Mouse (Mus musculus): Measurements from ENCODE around the gene Pik3r1. TPM values are rescaled to one million over a fixed set of nuclear protein-coding genes. Genes with fewer than 3 reads are reported as not detected.

The Pik3r1 gene
- polyA plus RNA-seq, 1 experiment from 2014 or later = 51.3 TPM

DNA sequence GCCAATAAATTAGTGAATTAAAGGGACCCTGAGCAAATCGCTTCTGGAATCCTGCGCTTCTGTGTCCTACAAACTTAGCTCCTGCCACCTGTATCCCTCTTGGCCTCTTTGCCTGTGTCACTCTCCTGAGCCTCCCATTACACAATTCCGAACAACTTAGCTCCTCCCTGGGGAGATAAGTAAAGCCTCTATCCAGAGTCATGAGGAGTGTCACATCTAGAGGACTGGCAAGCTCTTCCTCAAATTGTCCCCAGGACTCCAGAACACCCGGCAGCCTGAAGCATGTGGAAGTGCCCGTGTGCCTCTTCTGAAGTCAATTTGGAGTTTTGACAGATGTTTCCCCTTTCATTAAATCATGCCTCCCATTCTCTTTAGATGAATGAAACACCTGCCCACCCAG is 6.4 kb downstream of the Pik3r1 start:
- H3K4me1 ChIP-seq (ENCODE audit: control insufficient read depth, insufficient read depth, low read depth, low read length) = peaks cover 38% of the 10 kb centered on the region
- no peak overlapping the region for H3K4me3 ChIP-seq (ENCODE audit: low read length)
- no peak for ATAC-seq
- no peaks in the 10 kb centered on the region for H3K36me3 ChIP-seq (ENCODE audit: control insufficient read depth, insufficient read depth, low read length)
- no peak overlapping the region for H3K27ac ChIP-seq (ENCODE audit: low read depth, low read length)
- no peaks in the 10 kb centered on the region for H3K27me3 ChIP-seq (replicated peaks; ENCODE audit: control insufficient read depth, insufficient read depth, low read length)
- no peak overlapping the region for H3K9ac ChIP-seq (ENCODE audit: low read depth, low read length)
- no peaks in the 10 kb centered on the region for H3K9me3 ChIP-seq (ENCODE audit: control insufficient read depth, low read length)
- no peak overlapping the region for H3K4me2 ChIP-seq (ENCODE audit: low read length)
- 65% methylated on average over 5 of the region's 5 CpGs for WGBS

DNA sequence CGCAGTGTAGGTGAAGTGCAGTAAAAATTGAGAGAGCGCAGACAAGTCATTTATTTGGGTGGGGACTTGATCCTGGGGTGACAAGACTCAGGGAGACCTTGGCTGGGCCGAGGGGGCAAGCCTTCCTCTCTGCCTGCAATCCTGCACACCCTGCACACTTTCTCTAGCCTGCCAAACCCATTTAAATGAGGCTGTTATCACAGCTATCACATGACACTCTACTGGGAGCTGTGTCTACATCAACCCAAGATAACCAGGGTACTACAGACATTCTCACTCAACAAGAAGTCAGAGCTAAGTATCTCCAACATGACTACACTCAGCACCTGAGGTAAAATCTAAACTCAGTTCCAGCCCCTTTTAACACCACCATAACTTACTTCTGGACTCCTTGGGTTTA is 7.1 kb downstream of the Pik3r1 start:
- Histone ChIP-seq H3K4me1 (ENCODE audit: control insufficient read depth, insufficient read depth, low read depth, low read length) (peaks cover 32% of the 10 kb centered on the region), H3K27ac (ENCODE audit: low read depth, low read length) (no peak overlapping the region), H3K36me3 (ENCODE audit: control insufficient read depth, insufficient read depth, low read length) (no peaks in the 10 kb centered on the region), H3K4me2 (ENCODE audit: low read length) (no peak overlapping the region; the same call in 1 of the 2 replicates), H3K4me3 (ENCODE audit: low read length) (no peak overlapping the region), H3K9ac (ENCODE audit: low read depth, low read length) (no peak overlapping the region), H3K27me3 (replicated peaks; ENCODE audit: control insufficient read depth, insufficient read depth, low read length) (no peaks in the 10 kb centered on the region), H3K9me3 (ENCODE audit: control insufficient read depth, low read length) (no peaks in the 10 kb centered on the region)
- ATAC-seq = no peak
- WGBS = 89% methylated on average over 3 of the region's 3 CpGs

DNA sequence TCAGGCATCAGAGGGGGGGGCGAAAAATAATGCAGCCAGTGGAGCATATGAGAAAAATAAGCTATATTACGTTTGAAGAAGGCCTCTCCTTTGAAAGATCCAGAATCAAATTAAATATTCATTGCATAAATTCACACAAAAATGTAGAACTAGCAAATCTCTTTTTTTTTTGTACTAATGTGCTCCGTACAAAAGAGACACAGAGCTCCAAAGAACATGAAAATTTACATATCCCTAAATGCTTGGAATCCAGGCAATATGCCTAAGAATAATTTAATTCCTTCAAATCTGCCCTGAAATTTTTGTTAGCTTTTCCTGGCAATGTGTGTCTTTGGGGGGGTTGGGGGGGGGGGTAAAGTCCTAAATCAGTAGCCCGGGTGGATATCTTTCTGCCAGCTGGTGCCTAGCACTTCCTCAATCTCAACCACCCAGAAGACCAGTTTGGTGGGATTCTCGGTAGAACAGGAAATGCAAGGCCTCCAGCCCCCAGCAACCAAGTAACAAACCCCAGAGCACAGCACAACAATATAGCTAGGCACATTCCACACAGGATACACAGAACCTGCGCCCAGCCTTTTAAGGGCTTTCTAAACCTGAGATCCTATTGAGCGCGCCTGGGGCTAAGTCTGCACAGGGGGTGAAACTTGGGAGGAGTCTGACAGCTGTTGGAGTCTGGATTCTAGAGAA is 7.9 kb downstream of the Pik3r1 start:
- 0 out of 2 replicates have a peak overlapping the region, but pooled peaks have one; percentile 30 for H3K27ac ChIP-seq (ENCODE audit: low read depth, low read length)
- 57% methylated on average over 8 of the region's 8 CpGs for WGBS

DNA sequence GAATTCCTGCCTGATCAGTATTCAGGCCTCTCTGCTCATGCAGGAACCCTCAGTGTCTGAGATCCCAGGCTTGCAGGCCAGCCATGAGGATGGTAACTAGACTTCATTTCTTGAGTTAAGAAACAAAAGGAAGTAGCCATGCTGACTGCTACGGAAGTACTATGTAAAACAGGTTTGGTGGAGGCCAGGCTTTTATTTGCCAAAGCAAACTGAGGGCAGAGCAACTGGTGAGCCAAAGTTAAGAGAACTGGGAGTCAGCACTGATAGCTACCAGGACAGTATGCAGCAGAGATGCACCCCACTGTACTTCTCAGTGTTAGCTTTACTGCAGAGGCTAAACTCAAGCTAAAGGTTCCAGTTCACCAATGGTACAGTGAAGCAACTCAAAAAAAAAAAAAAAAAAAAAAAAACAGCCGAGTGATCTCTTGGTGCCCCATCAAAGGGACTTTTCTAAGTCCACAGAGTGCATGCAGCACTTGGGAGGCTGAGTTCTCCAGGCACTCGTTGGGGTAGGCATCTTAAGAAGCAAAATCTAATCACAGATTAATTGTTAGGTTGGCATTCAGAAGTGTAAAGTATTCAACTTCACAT is 8.6 kb downstream of the Pik3r1 start:
- H3K9ac ChIP-seq (ENCODE audit: low read depth, low read length) = no peak overlapping the region
- H3K27ac ChIP-seq (ENCODE audit: low read depth, low read length) = no peak overlapping the region
- no peaks in the 10 kb centered on the region for H3K9me3 ChIP-seq (ENCODE audit: control insufficient read depth, low read length)
- H3K27me3 ChIP-seq (replicated peaks; ENCODE audit: control insufficient read depth, insufficient read depth, low read length) = no peaks in the 10 kb centered on the region
- no peak overlapping the region for H3K4me2 ChIP-seq (ENCODE audit: low read length)
- peaks cover 21% of the 10 kb centered on the region for H3K4me1 ChIP-seq (ENCODE audit: control insufficient read depth, insufficient read depth, low read depth, low read length)
- no peak overlapping the region for H3K4me3 ChIP-seq (ENCODE audit: low read length)
- ATAC-seq = no peak
- H3K36me3 ChIP-seq (ENCODE audit: control insufficient read depth, insufficient read depth, low read length) = no peaks in the 10 kb centered on the region
- 20% methylated on average over 3 of the region's 3 CpGs for WGBS

More for the DNA sequence above, 7.9 kb downstream of the Pik3r1 start:
- Histone ChIP-seq H3K36me3 (ENCODE audit: control insufficient read depth, insufficient read depth, low read length) (no peaks in the 10 kb centered on the region), H3K9me3 (ENCODE audit: control insufficient read depth, low read length) (no peaks in the 10 kb centered on the region), H3K4me3 (ENCODE audit: low read length) (no peak overlapping the region), H3K4me2 (ENCODE audit: low read length) (peak overlapping the region; percentile 8; the same call in 1 of the 2 replicates), H3K4me1 (ENCODE audit: control insufficient read depth, insufficient read depth, low read depth, low read length) (peaks cover 24% of the 10 kb centered on the region), H3K27me3 (replicated peaks; ENCODE audit: control insufficient read depth, insufficient read depth, low read length) (no peaks in the 10 kb centered on the region), H3K9ac (ENCODE audit: low read depth, low read length) (no peak overlapping the region)
- ATAC-seq = no peak

DNA sequence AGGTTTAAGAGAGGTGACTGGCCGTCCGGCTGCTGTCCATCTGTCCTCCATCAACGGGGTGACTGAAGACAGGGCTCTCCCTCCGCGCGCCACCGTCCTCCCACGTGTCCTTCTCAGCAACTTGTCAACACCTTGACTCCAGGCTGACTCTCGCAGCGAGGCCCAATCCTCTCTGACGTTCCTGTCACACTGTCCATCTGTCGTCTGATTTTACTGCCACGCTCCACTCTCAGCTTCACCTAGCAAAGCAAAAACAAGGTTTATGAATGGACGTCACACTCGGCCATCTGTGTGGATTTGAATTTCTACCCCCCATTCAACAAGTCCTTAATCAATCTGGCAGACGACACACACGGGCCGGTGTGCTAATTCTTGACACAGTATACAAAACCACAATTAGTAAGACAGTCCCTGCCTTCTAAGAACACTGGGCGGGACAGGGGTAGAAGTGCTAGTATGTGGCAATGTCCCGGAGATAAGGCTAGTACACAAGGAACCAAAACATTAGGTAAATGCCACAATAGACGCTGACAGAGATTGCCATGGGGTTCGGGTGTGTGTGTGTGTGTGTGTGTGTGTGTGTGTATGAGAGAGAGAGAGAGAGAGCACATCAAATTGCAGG is 10.1 kb downstream of the Pik3r1 start:
- Histone ChIP-seq H3K27me3 (replicated peaks; ENCODE audit: control insufficient read depth, insufficient read depth, low read length) (no peaks in the 10 kb centered on the region), H3K4me1 (ENCODE audit: control insufficient read depth, insufficient read depth, low read depth, low read length) (peaks cover 16% of the 10 kb centered on the region), H3K27ac (ENCODE audit: low read depth, low read length) (no peak overlapping the region), H3K36me3 (ENCODE audit: control insufficient read depth, insufficient read depth, low read length) (no peaks in the 10 kb centered on the region), H3K9me3 (ENCODE audit: control insufficient read depth, low read length) (no peaks in the 10 kb centered on the region), H3K4me3 (ENCODE audit: low read length) (no peak overlapping the region), H3K9ac (ENCODE audit: low read depth, low read length) (no peak overlapping the region), H3K4me2 (ENCODE audit: low read length) (no peak overlapping the region)
- 70% methylated on average over 22 of the region's 22 CpGs for WGBS
- ATAC-seq = no peak

DNA sequence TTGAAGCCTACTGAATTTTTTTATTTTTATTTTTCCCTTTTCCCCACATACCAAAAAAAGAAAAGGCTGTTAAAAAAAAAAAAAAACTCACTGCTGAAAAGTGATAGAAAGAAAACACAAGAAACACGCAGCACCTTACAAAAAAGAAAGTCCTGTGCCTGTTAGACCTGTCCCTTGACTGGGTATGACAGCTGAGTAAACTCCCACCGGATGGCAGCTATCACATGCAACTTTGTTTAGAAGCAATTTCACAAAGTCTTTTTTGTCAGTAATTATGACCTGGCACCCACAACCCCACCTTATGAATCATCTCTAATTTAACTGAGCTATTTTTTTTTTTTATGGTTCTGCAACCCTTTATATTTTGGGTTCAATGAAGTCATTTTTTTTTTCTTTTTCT is 12.8 kb downstream of the Pik3r1 start:
- no peaks in the 10 kb centered on the region for H3K27me3 ChIP-seq (replicated peaks; ENCODE audit: control insufficient read depth, insufficient read depth, low read length)
- no peak overlapping the region for H3K4me3 ChIP-seq (ENCODE audit: low read length)
- H3K9me3 ChIP-seq (ENCODE audit: control insufficient read depth, low read length) = no peaks in the 10 kb centered on the region
- H3K9ac ChIP-seq (ENCODE audit: low read depth, low read length) = no peak overlapping the region
- H3K36me3 ChIP-seq (ENCODE audit: control insufficient read depth, insufficient read depth, low read length) = no peaks in the 10 kb centered on the region
- WGBS = 84% methylated on average over 2 of the region's 2 CpGs
- H3K27ac ChIP-seq (ENCODE audit: low read depth, low read length) = no peak overlapping the region
- H3K4me1 ChIP-seq (ENCODE audit: control insufficient read depth, insufficient read depth, low read depth, low read length) = peaks cover 5% of the 10 kb centered on the region
- no peak overlapping the region for H3K4me2 ChIP-seq (ENCODE audit: low read length)
- ATAC-seq = no peak

DNA sequence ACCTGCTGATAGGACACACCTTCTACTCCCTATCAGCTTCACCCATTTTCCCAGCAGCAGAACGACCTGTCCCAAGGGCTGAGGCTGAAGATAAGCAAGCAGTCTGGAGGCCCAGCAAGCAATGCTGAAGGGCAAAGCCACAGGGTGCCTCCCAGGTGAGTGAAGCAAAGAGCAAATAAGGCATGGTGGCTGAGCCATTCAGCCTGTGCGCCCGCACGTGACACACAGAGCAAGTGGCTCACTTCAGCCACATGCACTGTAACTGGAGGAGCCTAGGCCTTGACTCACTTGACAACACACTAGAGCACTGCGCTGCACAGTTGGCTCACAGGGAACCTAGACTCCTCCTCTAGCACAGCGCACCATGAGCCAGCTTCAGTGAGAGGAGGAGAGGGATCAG is 14.4 kb downstream of the Pik3r1 start:
- H3K4me3 ChIP-seq (ENCODE audit: low read length) = no peak overlapping the region
- H3K27ac ChIP-seq (ENCODE audit: low read depth, low read length) = no peak overlapping the region
- H3K4me2 ChIP-seq (ENCODE audit: low read length) = no peak overlapping the region
- no peak overlapping the region for H3K9ac ChIP-seq (ENCODE audit: low read depth, low read length)
- no peaks in the 10 kb centered on the region for H3K36me3 ChIP-seq (ENCODE audit: control insufficient read depth, insufficient read depth, low read length)
- H3K4me1 ChIP-seq (ENCODE audit: control insufficient read depth, insufficient read depth, low read depth, low read length) = peaks cover 3% of the 10 kb centered on the region
- WGBS = 78% methylated on average over 6 of the region's 6 CpGs
- H3K9me3 ChIP-seq (ENCODE audit: control insufficient read depth, low read length) = no peaks in the 10 kb centered on the region
- no peaks in the 10 kb centered on the region for H3K27me3 ChIP-seq (replicated peaks; ENCODE audit: control insufficient read depth, insufficient read depth, low read length)
- ATAC-seq = peak; percentile 56; the same call in 1 of the 2 replicates

DNA sequence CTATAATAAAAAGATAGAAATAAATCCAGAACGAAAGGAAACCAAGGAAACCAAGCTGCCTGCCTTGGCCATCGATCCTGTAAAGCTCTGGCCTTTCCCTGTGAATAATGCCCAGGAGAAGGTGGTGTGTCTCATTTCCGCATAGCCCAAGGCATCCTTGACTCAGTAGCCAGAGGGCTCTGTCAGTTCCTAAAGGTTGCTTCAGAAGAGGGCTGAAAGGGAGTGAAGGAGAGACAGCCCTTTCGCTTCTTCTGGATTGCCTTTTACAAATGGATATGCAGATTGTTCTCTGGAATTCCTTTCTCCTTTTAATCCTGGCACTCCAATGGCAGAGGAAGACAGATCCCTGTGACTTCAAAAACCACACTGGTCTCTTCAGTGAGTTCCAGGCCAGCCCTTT is 16.2 kb downstream of the Pik3r1 start:
- no peaks in the 10 kb centered on the region for H3K27me3 ChIP-seq (replicated peaks; ENCODE audit: control insufficient read depth, insufficient read depth, low read length)
- no peak overlapping the region for H3K27ac ChIP-seq (ENCODE audit: low read depth, low read length)
- H3K9me3 ChIP-seq (ENCODE audit: control insufficient read depth, low read length) = no peaks in the 10 kb centered on the region
- WGBS = 65% methylated on average over 4 of the region's 4 CpGs
- no peaks in the 10 kb centered on the region; the same call in 1 of the 2 replicates for H3K4me1 ChIP-seq (ENCODE audit: control insufficient read depth, insufficient read depth, low read depth, low read length)
- no peaks in the 10 kb centered on the region for H3K36me3 ChIP-seq (ENCODE audit: control insufficient read depth, insufficient read depth, low read length)
- no peak overlapping the region for H3K9ac ChIP-seq (ENCODE audit: low read depth, low read length)
- no peak overlapping the region for H3K4me3 ChIP-seq (ENCODE audit: low read length)
- ATAC-seq = no peak
- H3K4me2 ChIP-seq (ENCODE audit: low read length) = no peak overlapping the region

DNA sequence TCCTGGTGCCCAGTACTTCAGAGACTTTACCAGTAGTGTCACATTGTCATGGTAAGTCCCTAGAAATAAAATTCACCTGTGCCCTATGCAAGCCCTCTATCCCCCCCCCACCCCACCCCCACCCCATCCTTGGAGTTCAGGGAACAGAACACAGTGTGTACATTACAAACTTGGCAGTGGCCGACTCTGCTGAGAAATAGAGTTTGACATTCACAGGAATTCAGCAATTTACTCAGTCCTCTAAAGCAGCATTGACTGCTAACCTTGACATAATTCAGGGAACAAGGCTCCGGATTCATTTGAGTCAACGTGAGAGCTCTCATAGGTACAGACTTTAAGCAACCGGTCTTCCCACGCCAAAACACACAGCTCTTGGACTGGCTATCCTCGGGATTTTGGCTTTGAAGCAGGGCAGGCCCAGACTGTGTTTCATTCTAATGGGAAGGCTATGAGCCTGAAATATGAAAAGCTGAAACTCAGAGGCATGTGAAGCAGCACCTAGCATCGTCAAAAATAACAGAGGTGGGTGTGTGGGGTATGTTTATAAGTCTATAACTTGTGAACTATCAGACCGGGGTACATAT is 21.9 kb downstream of the Pik3r1 start:
- WGBS = 87% methylated on average over 8 of the region's 8 CpGs

More for the DNA sequence above, 21.9 kb downstream of the Pik3r1 start:
- no peak overlapping the region for H3K4me2 ChIP-seq (ENCODE audit: low read length)
- H3K9me3 ChIP-seq (ENCODE audit: control insufficient read depth, low read length) = no peaks in the 10 kb centered on the region
- H3K27me3 ChIP-seq (replicated peaks; ENCODE audit: control insufficient read depth, insufficient read depth, low read length) = no peaks in the 10 kb centered on the region
- H3K9ac ChIP-seq (ENCODE audit: low read depth, low read length) = no peak overlapping the region
- no peaks in the 10 kb centered on the region for H3K36me3 ChIP-seq (ENCODE audit: control insufficient read depth, insufficient read depth, low read length)
- no peak overlapping the region for H3K27ac ChIP-seq (ENCODE audit: low read depth, low read length)
- H3K4me3 ChIP-seq (ENCODE audit: low read length) = no peak overlapping the region
- no peaks in the 10 kb centered on the region for H3K4me1 ChIP-seq (ENCODE audit: control insufficient read depth, insufficient read depth, low read depth, low read length)
- no peak for ATAC-seq

All from hindbrain, embryonic 16.5 days (tissue).